Mouse (Mus musculus) liver, adult 2 months (tissue): Measurements from ENCODE around the gene Gnb1. TPM values are rescaled to one million over a fixed set of nuclear protein-coding genes. Genes with fewer than 3 reads are reported as not detected.
"Not testable (repeated sequence)": the region's sequence is repeated elsewhere in the genome, so short reads cannot be mapped to it uniquely, and the experiment has no call there.

Source experiments
- DNase-seq: peaks from one replicate; pipeline ENCODE4 v3.0.0-alpha.2; 2011; ENCODE audit warnings: low read depth, low spot score; ENCODE audit errors: extremely low read depth
- H3K27ac ChIP-seq: fragments of 200-500 bp; replicated peaks from 2 replicates; pipeline ENCODE4 v1.5.1; 2012; ENCODE audit warnings: low read depth, mild to moderate bottlenecking, control low read depth, inconsistent platforms, low read length; ENCODE audit not compliant: insufficient read depth
- H3K27me3 ChIP-seq: fragments of 200-500 bp; 2 replicates; pipeline ENCODE4 v1.6.1; 2012; ENCODE audit warnings: mild to moderate bottlenecking, moderate library complexity, low read length, inconsistent platforms; ENCODE audit not compliant: control insufficient read depth, insufficient read depth
- H3K36me3 ChIP-seq: fragments of 200-500 bp; 2 replicates; pipeline ENCODE4 v1.6.1; 2012; ENCODE audit warnings: low read length, inconsistent platforms; ENCODE audit not compliant: control insufficient read depth, insufficient read depth
- H3K4me1 ChIP-seq: fragments of 200-500 bp; 2 replicates; pipeline ENCODE4 v1.6.1; 2011; ENCODE audit warnings: low read length; ENCODE audit not compliant: control insufficient read depth, insufficient read depth
- H3K4me3 ChIP-seq: fragments of 200-500 bp; 2 replicates; pipeline ENCODE4 v1.5.1; 2011; ENCODE audit warnings: low read depth, mild to moderate bottlenecking, control low read depth, low read length, moderate library complexity; ENCODE audit not compliant: insufficient read depth
- H3K79me2 ChIP-seq: fragments of 200-500 bp; 2 replicates; pipeline ENCODE4 v1.6.1; 2012; ENCODE audit warnings: inconsistent platforms, mild to moderate bottlenecking, low read length, moderate library complexity; ENCODE audit not compliant: control insufficient read depth, insufficient read depth
- H3K9ac ChIP-seq: fragments of 200-500 bp; 2 replicates; pipeline ENCODE4 v1.6.1; 2012; ENCODE audit warnings: low read depth, mild to moderate bottlenecking, control low read depth, inconsistent platforms, low read length
- CTCF ChIP-seq: fragments of 200-500 bp; IDR thresholded peaks from 2 replicates; pipeline ENCODE4 v1.5.1; 2011; ENCODE audit warnings: low read depth, low read length, control low read depth
- POLR2A ChIP-seq: fragments of 200-500 bp; IDR thresholded peaks from 2 replicates; pipeline ENCODE4 v1.6.1; 2011; ENCODE audit warnings: low read length, control low read depth; ENCODE audit not compliant: insufficient read depth; ENCODE audit errors: extremely low read depth
- WGBS: fragments of 180-500 bp; shearing (Covaris S2); methylation state at CpG from one replicate; pipeline ENCODE4 v1.1.7; 2018; 5-methylcytosine and 5-hydroxymethylcytosine counted together
- polyA plus RNA-seq: library from polyadenylated mRNA; depleted of rRNA; stranded (reverse); fragments of >200 nt; gene quantifications from 2 replicates; pipeline ENCODE4 v1.2.3, GENCODE M21; 2012
- total RNA-seq: library from RNA; depleted of rRNA; stranded (reverse); fragments of >200 nt; gene quantifications from 2 replicates; pipeline ENCODE4 v1.2.3, GENCODE M21; 2014

Gene Gnb1
- total and polyA plus RNA-seq, 2 experiments = 26.5 to 143 TPM

DNA sequence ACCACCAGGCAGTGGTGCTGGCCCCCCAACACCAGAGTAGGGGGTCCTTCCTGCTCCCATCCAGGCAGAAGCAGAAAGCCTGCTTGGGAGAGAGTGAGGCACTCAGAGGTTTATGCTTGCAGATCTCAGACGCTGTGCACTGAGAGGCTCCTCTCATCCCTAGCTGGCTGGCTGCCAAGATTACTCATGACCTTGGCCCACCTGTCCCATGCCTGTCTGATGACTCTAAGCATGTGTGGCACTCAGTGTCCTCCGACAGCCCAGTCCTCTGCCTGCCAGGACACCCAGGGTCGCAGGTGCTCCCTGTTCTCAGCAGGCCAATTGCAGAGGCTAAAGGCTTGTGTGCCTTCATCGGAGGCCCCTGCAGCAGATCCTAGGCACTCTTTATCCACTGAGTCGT, 17.8 kb upstream of the Gnb1 start:
- no peaks in the 10 kb centered on the region for H3K36me3 ChIP-seq
- no peak for TF ChIP-seq CTCF
- TF ChIP-seq POLR2A = no peak
- H3K4me3 ChIP-seq = no peak overlapping the region
- no peak overlapping the region for H3K27ac ChIP-seq
- WGBS = 30% methylated on average over 5 of the region's 5 CpGs
- peaks cover 3% of the 10 kb centered on the region; the same call in 1 of the 2 replicates for H3K27me3 ChIP-seq
- H3K9ac ChIP-seq = no peak overlapping the region
- no peak for DNase-seq
- H3K4me1 ChIP-seq = 0 out of 2 replicates have a peak, but pooled peaks cover 3% of the 10 kb centered on the region
- no peaks in the 10 kb centered on the region for H3K79me2 ChIP-seq

- H3K36me3 ChIP-seq, H3K27me3 ChIP-seq, DNase-seq, H3K9ac ChIP-seq, H3K4me3 ChIP-seq, H3K4me1 ChIP-seq, H3K79me2 ChIP-seq, H3K27ac ChIP-seq: not testable (repeated sequence)
- WGBS = 71% methylated on average over 2 of the region's 2 CpGs
Measured at GRCm38 (mm10) chr4:155473796-155474195, 17.4 kb upstream of the Gnb1 start.

DNA sequence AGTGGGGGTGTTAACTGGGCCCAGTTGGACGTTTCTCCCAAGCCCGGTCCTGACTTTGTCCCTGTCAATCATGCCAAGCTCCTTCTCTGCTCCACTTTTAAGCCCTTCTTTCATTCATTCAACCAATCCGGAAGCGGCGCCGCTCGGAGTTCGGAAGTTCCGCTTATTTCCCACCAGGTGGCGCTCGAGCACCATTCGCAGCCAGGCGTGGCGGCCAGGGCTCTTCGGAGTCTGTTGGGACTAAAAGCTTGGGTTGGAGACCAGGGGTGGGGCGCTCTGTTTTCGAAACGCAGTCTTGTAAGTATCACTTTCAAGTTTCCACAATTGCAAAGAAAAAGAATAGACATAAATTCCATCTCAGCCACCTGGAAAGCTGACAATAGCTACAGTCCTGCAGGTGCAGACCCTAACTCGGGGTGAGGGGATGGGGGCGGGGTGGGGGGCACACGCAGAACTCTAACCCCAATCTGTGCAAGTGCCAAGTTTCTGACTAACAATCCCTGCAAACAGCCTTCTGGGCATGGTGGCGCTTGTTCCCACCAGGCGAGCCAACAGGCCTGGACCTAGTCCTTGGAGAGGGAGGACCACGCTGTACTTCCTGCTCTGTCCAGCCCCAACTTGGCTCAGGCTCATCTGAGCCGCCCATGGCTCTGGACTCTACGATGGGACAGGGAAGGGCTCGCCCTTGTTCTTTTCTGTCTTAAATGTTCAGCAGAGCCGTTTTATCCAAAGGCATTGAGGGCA, 9.6 kb upstream of the Gnb1 start:
- Histone ChIP-seq H3K9ac (no peak overlapping the region), H3K4me1 (no peaks in the 10 kb centered on the region), H3K4me3 (no peak overlapping the region), H3K79me2 (no peaks in the 10 kb centered on the region), H3K27ac (no peak overlapping the region; the same call in 1 of the 2 replicates), H3K27me3 (no peaks in the 10 kb centered on the region), H3K36me3 (no peaks in the 10 kb centered on the region)
- WGBS = 18% methylated on average over 28 of the region's 28 CpGs
- TF ChIP-seq CTCF (peak; percentile 92), POLR2A (no peak)
- peak; percentile 35 for DNase-seq

GRCm38 (mm10) chr4:155482125-155482480, 9.1 kb upstream of the Gnb1 start:
- no peaks in the 10 kb centered on the region for H3K36me3 ChIP-seq
- H3K4me3 ChIP-seq = no peak overlapping the region
- no peaks in the 10 kb centered on the region for H3K4me1 ChIP-seq
- H3K79me2 ChIP-seq = no peaks in the 10 kb centered on the region
- WGBS = 88% methylated on average over 6 of the region's 6 CpGs
- no peak for DNase-seq
- no peak overlapping the region; the same call in 1 of the 2 replicates for H3K27ac ChIP-seq
- no peak overlapping the region for H3K9ac ChIP-seq
- no peak for TF ChIP-seq POLR2A
- TF ChIP-seq CTCF = no peak
- no peaks in the 10 kb centered on the region for H3K27me3 ChIP-seq

- TF ChIP-seq POLR2A = no peak
- no peak for TF ChIP-seq CTCF
- 94% methylated on average over 8 of the region's 8 CpGs for WGBS
- DNase-seq = no peak
- Histone ChIP-seq H3K4me3 (no peak overlapping the region), H3K27ac (no peak overlapping the region), H3K79me2 (no peaks in the 10 kb centered on the region), H3K36me3 (no peaks in the 10 kb centered on the region), H3K4me1 (peaks cover 5% of the 10 kb centered on the region; the same call in 1 of the 2 replicates), H3K27me3 (no peaks in the 10 kb centered on the region), H3K9ac (no peak overlapping the region)
Measured at GRCm38 (mm10) chr4:155482733-155483540, 8.2 kb upstream of the Gnb1 start.

DNA sequence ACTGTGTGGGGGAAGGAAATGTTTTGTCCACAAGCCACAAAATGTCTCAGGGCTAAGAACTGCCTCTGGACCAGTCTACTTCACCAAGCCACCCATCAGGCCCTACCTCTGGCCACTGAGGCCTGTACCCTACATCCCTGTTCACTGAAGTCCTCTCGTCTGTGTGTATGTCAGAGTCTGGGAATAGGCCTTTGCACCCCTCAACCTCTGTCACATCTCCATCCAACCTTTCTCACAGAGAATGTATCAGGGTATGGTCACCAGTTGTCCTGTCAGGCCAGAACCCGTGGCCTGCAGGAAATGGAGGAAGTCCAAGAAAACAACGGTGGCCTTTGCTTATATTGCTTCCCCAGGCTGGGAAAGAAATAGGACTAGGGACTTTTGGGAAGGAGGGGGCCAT, 5.6 kb upstream of the Gnb1 start:
- DNase-seq = no peak
- no peaks in the 10 kb centered on the region for H3K79me2 ChIP-seq
- no peak overlapping the region for H3K9ac ChIP-seq
- TF ChIP-seq POLR2A (no peak), CTCF (no peak)
- 76% methylated on average over 3 of the region's 3 CpGs for WGBS
- H3K36me3 ChIP-seq = no peaks in the 10 kb centered on the region
- H3K27ac ChIP-seq = no peak overlapping the region
- no peak overlapping the region for H3K4me3 ChIP-seq
- H3K4me1 ChIP-seq = peaks cover 8% of the 10 kb centered on the region
- no peaks in the 10 kb centered on the region for H3K27me3 ChIP-seq
